Mouse (Mus musculus) layer of hippocampus, adult 11-12 months (tissue): Measurements from ENCODE around the gene Nfia.

ENCODE experiments used
- DNase-seq: peaks from one replicate; pipeline ENCODE4 v3.0.0; 2022; ENCODE audit warnings: low spot score

The Nfia gene

GRCm38 (mm10) chr4:97839406-97840101 lies 67.0 kb downstream of the Nfia start:
- DNase-seq = no peak

- no peak for DNase-seq
These were observed 67.9 kb downstream of the Nfia start for GRCm38 (mm10) chr4:97840227-97841062.

GRCm38 (mm10) chr4:97841063-97841595 lies 68.6 kb downstream of the Nfia start:
- no peak for DNase-seq

GRCm38 (mm10) chr4:97841745-97842144 lies 69.2 kb downstream of the Nfia start:
- no peak for DNase-seq

GRCm38 (mm10) chr4:97843981-97844690 lies 71.6 kb downstream of the Nfia start:
- no peak for DNase-seq

- no peak for DNase-seq
These were observed 72.4 kb downstream of the Nfia start for GRCm38 (mm10) chr4:97844899-97845298.

- DNase-seq = no peak
These were observed 75.1 kb downstream of the Nfia start for GRCm38 (mm10) chr4:97847653-97848052.

GRCm38 (mm10) chr4:97850991-97851390 lies 78.5 kb downstream of the Nfia start:
- no peak for DNase-seq

GRCm38 (mm10) chr4:97851698-97852097 lies 79.2 kb downstream of the Nfia start:
- DNase-seq = no peak

GRCm38 (mm10) chr4:97852626-97853025 lies 80.1 kb downstream of the Nfia start:
- DNase-seq = peak; percentile 47

- DNase-seq = no peak
These were observed 82.2 kb downstream of the Nfia start for GRCm38 (mm10) chr4:97854779-97855178.

GRCm38 (mm10) chr4:97855712-97856420 lies 83.3 kb downstream of the Nfia start:
- no peak for DNase-seq

GRCm38 (mm10) chr4:97857549-97857948 lies 85.0 kb downstream of the Nfia start:
- no peak for DNase-seq

GRCm38 (mm10) chr4:97859431-97859830 lies 86.9 kb downstream of the Nfia start:
- DNase-seq = no peak

GRCm38 (mm10) chr4:97860376-97860775 lies 87.8 kb downstream of the Nfia start:
- no peak for DNase-seq

GRCm38 (mm10) chr4:97860791-97861344 lies 88.3 kb downstream of the Nfia start:
- no peak for DNase-seq

GRCm38 (mm10) chr4:97862379-97862778 lies 89.8 kb downstream of the Nfia start:
- DNase-seq = no peak

GRCm38 (mm10) chr4:97864276-97864675 lies 91.7 kb downstream of the Nfia start:
- no peak for DNase-seq

GRCm38 (mm10) chr4:97865410-97865953 lies 92.9 kb downstream of the Nfia start:
- DNase-seq = no peak

GRCm38 (mm10) chr4:97866463-97866862 lies 93.9 kb downstream of the Nfia start:
- no peak for DNase-seq

- DNase-seq = peak; percentile 36
These were observed 95.9 kb downstream of the Nfia start for GRCm38 (mm10) chr4:97868307-97868937.
